ENCODE assay signal across 8 mouse cellular contexts in the genomic region with DNA sequence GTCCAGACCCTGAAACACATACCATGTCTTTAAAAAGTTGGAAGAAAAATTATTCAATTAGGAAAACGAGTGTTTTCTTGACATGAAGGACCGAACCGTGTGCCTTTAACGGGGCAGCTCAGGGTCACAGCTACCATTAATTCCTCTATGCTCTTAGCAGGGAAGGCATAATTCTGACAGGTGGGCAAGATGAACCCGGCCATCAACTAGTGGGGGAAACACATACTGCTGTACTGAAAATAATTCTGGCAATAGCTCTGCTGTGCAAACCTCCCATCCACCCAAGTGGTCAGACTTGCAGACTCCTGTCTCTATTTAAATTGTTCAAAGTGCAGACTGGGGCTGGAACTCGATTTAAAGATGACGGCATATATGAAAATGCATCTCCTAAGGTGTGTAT. TPM values are rescaled to one million over a fixed set of nuclear protein-coding genes. Genes with fewer than 3 reads are reported as not detected.
A peak's percentile ranks its signal among the peaks of the same experiment; 100 is the strongest.
DNase-seq lines count a peak whose midpoint lies in the region; ATAC-seq lines count a peak whose summit lies in the region.

No protein-coding gene starts in this region.

- peak; percentile 5; the same call in 1 of the 2 replicates for ATAC-seq in lung, embryonic 16.5 days (ENCODE audit: low read depth)
- ATAC-seq in erythroblast, adult 5-6 weeks (replicated peaks; ENCODE audit: low FRiP score, poor library complexity, severe bottlenecking), result peak; percentile 30
- ATAC-seq in limb, embryonic 12.5 days (ENCODE audit: insufficient number of reproducible peaks, insufficient read depth, low FRiP score, low TSS enrichment, low read depth), result 0 out of 2 replicates have a peak, but pooled peaks have one; percentile 4
- peak; percentile 20; the same call in 1 of the 2 replicates for ATAC-seq in neural tube, embryonic 15.5 days (ENCODE audit: low FRiP score)
- no peak for ATAC-seq in monocyte, adult 5-6 weeks (replicated peaks; ENCODE audit: insufficient number of reproducible peaks, low FRiP score, low TSS enrichment, poor library complexity, severe bottlenecking)

- H3K36me3 ChIP-seq in lung, embryonic 16.5 days (ENCODE audit: control insufficient read depth, insufficient read depth, low read length), result no peaks in the 10 kb centered on the region
- H3K36me3 ChIP-seq in limb, embryonic 12.5 days, result no peaks in the 10 kb centered on the region
- no peaks in the 10 kb centered on the region for H3K36me3 ChIP-seq in neural tube, embryonic 15.5 days

- peak overlapping the region; percentile 91 for H3K4me3 ChIP-seq in lung, embryonic 16.5 days (ENCODE audit: low read length)
- peak overlapping the region; percentile 82 for H3K4me3 ChIP-seq in limb, embryonic 12.5 days (replicated peaks)
- peak overlapping the region; percentile 89 for H3K4me3 ChIP-seq in neural tube, embryonic 15.5 days (replicated peaks)

- no peaks in the 10 kb centered on the region for H3K9me3 ChIP-seq in lung, embryonic 16.5 days (ENCODE audit: control insufficient read depth, low read length)
- no peaks in the 10 kb centered on the region for H3K9me3 ChIP-seq in limb, embryonic 12.5 days
- H3K9me3 ChIP-seq in neural tube, embryonic 15.5 days (replicated peaks), result no peaks in the 10 kb centered on the region

- peak overlapping the region; percentile 91 for H3K27ac ChIP-seq in lung, embryonic 16.5 days (ENCODE audit: low read length)
- peak overlapping the region; percentile 92 for H3K27ac ChIP-seq in limb, embryonic 12.5 days
- H3K27ac ChIP-seq in neural tube, embryonic 15.5 days (replicated peaks), result peak overlapping the region; percentile 94

- H3K9ac ChIP-seq in lung, embryonic 16.5 days (ENCODE audit: low read length), result peak overlapping the region; percentile 98
- peak overlapping the region; percentile 88 for H3K9ac ChIP-seq in limb, embryonic 12.5 days (replicated peaks)
- H3K9ac ChIP-seq in neural tube, embryonic 15.5 days (replicated peaks), result peak overlapping the region; percentile 96

- H3K4me2 ChIP-seq in lung, embryonic 16.5 days (ENCODE audit: low read depth, low read length), result peak overlapping the region; percentile 82
- H3K4me2 ChIP-seq in limb, embryonic 12.5 days, result peak overlapping the region; percentile 68
- H3K4me2 ChIP-seq in neural tube, embryonic 15.5 days, result peak overlapping the region; percentile 75

- no peak for DNase-seq in lung, postnatal 25 days (ENCODE audit: low spot score)
- DNase-seq in cerebellum, postnatal 10 days, result no peak
- no peak for DNase-seq in thymus, postnatal 25 days

- 13% methylated on average over 7 of the region's 7 CpGs for whole genome bisulfite sequencing in lung, embryonic 16.5 days
- 22% methylated on average over 7 of the region's 7 CpGs for WGBS in limb, embryonic 12.5 days
- 23% methylated on average over 7 of the region's 7 CpGs for WGBS in neural tube, embryonic 15.5 days

- peaks cover 8% of the 10 kb centered on the region for H3K4me1 ChIP-seq in lung, embryonic 16.5 days (replicated peaks; ENCODE audit: control insufficient read depth, insufficient read depth, low read length)
- peaks cover 15% of the 10 kb centered on the region for H3K4me1 ChIP-seq in limb, embryonic 12.5 days (replicated peaks)
- peaks cover 11% of the 10 kb centered on the region for H3K4me1 ChIP-seq in neural tube, embryonic 15.5 days

- H3K27me3 ChIP-seq in lung, embryonic 16.5 days (ENCODE audit: control insufficient read depth, insufficient read depth, low read depth, low read length), result no peaks in the 10 kb centered on the region
- H3K27me3 ChIP-seq in limb, embryonic 12.5 days, result no peaks in the 10 kb centered on the region
- H3K27me3 ChIP-seq in neural tube, embryonic 15.5 days (replicated peaks), result peaks cover 9% of the 10 kb centered on the region; the same call in 1 of the 2 replicates

RNA-seq across cellular contexts. Expression of a gene that starts 0.6 kb away (rescaled TPM):
- 3.7 and 4.3 TPM in 2 replicates for polyA plus RNA-seq in lung, embryonic 16.5 days (2015; fragmentation: Nextera tagmentation; extraction: Ambion mirVana)
- total RNA-seq in erythroblast, adult 5-6 weeks (2015; ENCODE audit: low replicate concordance), result 1.9 and 3.1 TPM in 2 replicates
- 5.9 and 6.1 TPM in 2 replicates for total RNA-seq in erythroblast, adult 5-6 weeks (2017; ENCODE audit: low replicate concordance)
- 6.3 and 6.7 TPM in 2 replicates for polyA plus RNA-seq in limb, embryonic 12.5 days (2016; fragmentation: Nextera tagmentation; extraction: Ambion mirVana)
- polyA plus RNA-seq in neural tube, embryonic 15.5 days (2015; fragmentation: Nextera tagmentation; extraction: Ambion mirVana), result 17.8 and 19.5 TPM in 2 replicates
- total RNA-seq in monocyte, adult 5-6 weeks (2017), result 4.3 to 6.7 TPM (median 4.9 TPM) in 3 replicates

RNA-seq across cellular contexts. Expression of a gene that starts 7.0 kb away (rescaled TPM):
- not detected in 2 replicates for polyA plus RNA-seq in lung, embryonic 16.5 days (2015; fragmentation: Nextera tagmentation; extraction: Ambion mirVana)
- not detected in 2 replicates for total RNA-seq in erythroblast, adult 5-6 weeks (2015; ENCODE audit: low replicate concordance)
- total RNA-seq in erythroblast, adult 5-6 weeks (2017; ENCODE audit: low replicate concordance), result not detected in 2 replicates
- not detected in 2 replicates for polyA plus RNA-seq in limb, embryonic 12.5 days (2016; fragmentation: Nextera tagmentation; extraction: Ambion mirVana)
- polyA plus RNA-seq in neural tube, embryonic 15.5 days (2015; fragmentation: Nextera tagmentation; extraction: Ambion mirVana), result not detected in 2 replicates
- total RNA-seq in monocyte, adult 5-6 weeks (2017), result not detected in 3 replicates

RNA-seq across cellular contexts. Expression of a gene that starts 35.8 kb away (rescaled TPM):
- 1.8 and 1.9 TPM in 2 replicates for polyA plus RNA-seq in lung, embryonic 16.5 days (2015; fragmentation: Nextera tagmentation; extraction: Ambion mirVana)
- not detected in 2 replicates for total RNA-seq in erythroblast, adult 5-6 weeks (2015; ENCODE audit: low replicate concordance)
- total RNA-seq in erythroblast, adult 5-6 weeks (2017; ENCODE audit: low replicate concordance), result not detected in 2 replicates
- polyA plus RNA-seq in limb, embryonic 12.5 days (2016; fragmentation: Nextera tagmentation; extraction: Ambion mirVana), result 1.1 and 1.3 TPM in 2 replicates
- 3.8 and 5.4 TPM in 2 replicates for polyA plus RNA-seq in neural tube, embryonic 15.5 days (2015; fragmentation: Nextera tagmentation; extraction: Ambion mirVana)
- not detected in 3 replicates for total RNA-seq in monocyte, adult 5-6 weeks (2017)
